Mouse (Mus musculus): ENCODE results near the gene Bicra. TPM values are rescaled to one million over a fixed set of nuclear protein-coding genes. Genes with fewer than 3 reads are reported as not detected.

Bicra gene
- polyA plus RNA-seq, 1 experiment from 2014 or later: 1.6 TPM

DNA sequence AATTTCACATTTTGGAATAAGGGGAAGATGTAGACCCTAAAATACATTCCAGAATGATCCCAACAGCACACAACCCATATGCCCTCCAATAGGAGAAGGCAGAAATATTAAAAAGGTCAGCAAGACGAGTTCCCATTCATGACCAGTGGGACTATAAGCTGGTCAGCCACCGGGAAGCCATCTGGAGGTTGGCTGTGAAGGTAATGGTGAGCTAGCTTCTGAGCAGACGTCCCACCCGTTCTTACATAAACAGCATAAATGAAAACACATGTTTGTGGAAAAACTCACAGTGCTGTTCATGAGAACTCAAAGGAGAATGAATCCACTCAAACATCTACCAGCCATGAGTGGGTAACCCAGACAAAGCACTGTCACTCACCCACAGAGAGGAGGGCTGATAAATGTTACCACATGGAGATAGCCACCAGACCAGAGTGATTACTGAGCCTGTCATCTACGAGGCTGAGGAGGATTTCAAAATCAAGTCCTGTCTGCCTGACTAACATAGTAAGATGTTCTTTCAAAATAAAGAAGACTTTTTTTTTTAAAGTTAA, 33.9 kb downstream of the Bicra start:
- peaks cover 7% of the 10 kb centered on the region; the same call in 1 of the 2 replicates for H3K4me1 ChIP-seq (replicated peaks; ENCODE audit: control insufficient read depth, insufficient read depth, low read length)
- WGBS: 72% methylated on average over 5 of the region's 5 CpGs
- no peak overlapping the region for H3K4me2 ChIP-seq (replicated peaks; ENCODE audit: low read depth)
- no peaks in the 10 kb centered on the region for H3K27me3 ChIP-seq (replicated peaks; ENCODE audit: control insufficient read depth, insufficient read depth, low read length)
- no peaks in the 10 kb centered on the region for H3K9me3 ChIP-seq (ENCODE audit: control insufficient read depth)
- ATAC-seq: no peak
- no peak overlapping the region for H3K9ac ChIP-seq (ENCODE audit: low read depth, low read length)
- no peak overlapping the region for H3K27ac ChIP-seq (ENCODE audit: low read depth, low read length)
- no peak overlapping the region for H3K4me3 ChIP-seq (ENCODE audit: low read depth, low read length)
- TF ChIP-seq CTCF (IDR thresholded peaks at IDR 0.05; ENCODE audit: low read depth): no peak
- no peaks in the 10 kb centered on the region; the same call in 1 of the 2 replicates for H3K36me3 ChIP-seq (ENCODE audit: control insufficient read depth, insufficient read depth)

DNA sequence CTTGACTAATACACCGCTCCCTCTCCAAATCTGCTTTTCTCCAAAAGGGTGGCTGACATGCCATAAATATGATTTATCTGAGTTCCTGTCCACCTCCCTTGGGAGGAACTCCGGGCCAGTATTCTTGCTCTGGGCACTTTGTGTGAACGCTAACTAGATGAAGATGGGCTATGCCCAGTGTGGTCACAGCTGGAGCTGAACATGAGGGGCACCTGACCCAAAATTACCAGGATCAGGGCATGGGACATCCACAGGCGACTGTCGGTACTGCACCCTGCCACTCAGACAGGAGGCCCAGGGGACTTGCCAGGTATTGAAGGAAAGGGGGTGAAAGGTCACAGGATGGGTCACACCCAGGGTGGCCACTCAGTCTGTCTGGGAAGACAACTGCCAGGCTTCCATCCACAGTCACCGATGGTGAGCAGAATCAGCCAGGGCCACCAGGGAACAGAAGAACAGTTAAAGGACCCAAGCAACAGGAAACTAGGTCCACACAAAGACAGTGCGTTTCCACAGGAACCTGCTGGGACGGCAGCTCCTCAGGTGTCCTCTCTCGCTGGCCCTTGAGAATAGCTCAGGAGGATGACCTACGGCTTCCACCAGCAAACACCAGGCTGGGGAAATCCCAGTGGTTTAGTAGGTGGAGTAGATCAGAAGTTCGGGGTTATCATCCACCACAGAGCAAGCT, 35.0 kb downstream of the Bicra start:
- TF ChIP-seq CTCF (IDR thresholded peaks at IDR 0.05; ENCODE audit: low read depth): peak; percentile 72
- 71% methylated on average over 11 of the region's 11 CpGs for WGBS
- Histone ChIP-seq H3K4me3 (ENCODE audit: low read depth, low read length) (no peak overlapping the region), H3K9ac (ENCODE audit: low read depth, low read length) (no peak overlapping the region), H3K27ac (ENCODE audit: low read depth, low read length) (no peak overlapping the region), H3K27me3 (replicated peaks; ENCODE audit: control insufficient read depth, insufficient read depth, low read length) (no peaks in the 10 kb centered on the region), H3K4me1 (replicated peaks; ENCODE audit: control insufficient read depth, insufficient read depth, low read length) (peaks cover 7% of the 10 kb centered on the region; the same call in 1 of the 2 replicates), H3K4me2 (replicated peaks; ENCODE audit: low read depth) (no peak overlapping the region), H3K36me3 (ENCODE audit: control insufficient read depth, insufficient read depth) (no peaks in the 10 kb centered on the region; the same call in 1 of the 2 replicates), H3K9me3 (ENCODE audit: control insufficient read depth) (no peaks in the 10 kb centered on the region)
- peak; percentile 42; the same call in 1 of the 2 replicates for ATAC-seq

DNA sequence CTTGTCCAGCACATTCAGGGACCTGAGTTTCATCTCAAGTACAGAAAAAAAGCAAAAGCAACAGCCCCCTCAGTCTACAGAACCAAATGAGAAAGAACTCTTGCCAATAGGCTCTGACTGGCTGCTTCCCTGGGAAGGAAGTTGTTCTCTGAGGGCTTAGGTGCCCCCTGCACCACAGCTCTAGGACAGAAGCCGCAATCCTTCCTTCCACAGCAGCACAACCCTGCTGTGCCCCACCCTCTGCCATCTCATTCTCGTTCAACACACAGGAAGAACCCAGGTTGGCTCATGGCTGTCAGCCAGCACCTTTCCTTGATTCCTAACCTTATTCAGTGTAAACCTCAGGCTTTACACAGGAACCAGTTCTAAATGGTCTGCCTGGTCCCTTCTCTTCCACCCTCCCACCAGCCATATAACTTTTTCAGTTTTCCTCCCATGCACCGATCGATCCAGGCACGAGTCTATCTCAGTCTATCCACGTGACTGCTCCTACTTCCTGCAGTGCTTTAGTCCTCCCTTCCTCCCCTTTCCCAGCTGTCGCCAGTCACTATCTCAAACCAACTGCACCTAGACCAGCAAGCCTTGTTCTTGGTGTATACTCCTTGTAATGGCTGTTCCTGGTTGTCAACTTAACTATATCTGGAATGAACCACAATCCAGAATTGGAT, 36.2 kb downstream of the Bicra start:
- Histone ChIP-seq H3K4me1 (replicated peaks; ENCODE audit: control insufficient read depth, insufficient read depth, low read length) (peaks cover 7% of the 10 kb centered on the region; the same call in 1 of the 2 replicates), H3K9me3 (ENCODE audit: control insufficient read depth) (no peaks in the 10 kb centered on the region), H3K9ac (ENCODE audit: low read depth, low read length) (no peak overlapping the region), H3K4me2 (replicated peaks; ENCODE audit: low read depth) (no peak overlapping the region; the same call in 1 of the 2 replicates), H3K27me3 (replicated peaks; ENCODE audit: control insufficient read depth, insufficient read depth, low read length) (no peaks in the 10 kb centered on the region), H3K4me3 (ENCODE audit: low read depth, low read length) (no peak overlapping the region), H3K36me3 (ENCODE audit: control insufficient read depth, insufficient read depth) (no peaks in the 10 kb centered on the region; the same call in 1 of the 2 replicates), H3K27ac (ENCODE audit: low read depth, low read length) (peak overlapping the region; percentile 51)
- 62% methylated on average over 7 of the region's 7 CpGs for WGBS
- ATAC-seq: peak; percentile 81
- TF ChIP-seq CTCF (IDR thresholded peaks at IDR 0.05; ENCODE audit: low read depth): no peak

DNA sequence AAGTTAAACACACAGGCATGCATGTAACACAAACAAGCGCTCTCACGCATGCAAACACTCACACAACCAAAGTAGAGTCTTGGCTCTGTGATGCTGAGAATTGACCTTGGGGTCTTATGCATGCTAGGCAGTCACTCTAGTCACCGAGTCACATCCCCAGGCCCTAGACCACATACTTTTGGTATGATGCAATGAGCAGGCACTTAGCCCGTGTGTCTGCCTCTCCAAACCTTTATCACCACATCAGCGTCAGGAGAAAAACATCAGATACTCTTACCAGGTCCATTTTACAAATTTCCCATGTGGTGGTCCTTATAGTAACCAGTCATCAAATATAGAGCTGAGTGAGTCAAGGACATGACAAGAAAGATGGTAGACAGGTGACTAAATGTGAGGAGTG, 37.1 kb downstream of the Bicra start:
- WGBS: 73% methylated on average over 5 of the region's 5 CpGs
- Histone ChIP-seq H3K9me3 (ENCODE audit: control insufficient read depth) (no peaks in the 10 kb centered on the region), H3K9ac (ENCODE audit: low read depth, low read length) (no peak overlapping the region), H3K4me1 (replicated peaks; ENCODE audit: control insufficient read depth, insufficient read depth, low read length) (peaks cover 7% of the 10 kb centered on the region; the same call in 1 of the 2 replicates), H3K4me3 (ENCODE audit: low read depth, low read length) (no peak overlapping the region), H3K36me3 (ENCODE audit: control insufficient read depth, insufficient read depth) (no peaks in the 10 kb centered on the region; the same call in 1 of the 2 replicates), H3K4me2 (replicated peaks; ENCODE audit: low read depth) (no peak overlapping the region), H3K27me3 (replicated peaks; ENCODE audit: control insufficient read depth, insufficient read depth, low read length) (no peaks in the 10 kb centered on the region), H3K27ac (ENCODE audit: low read depth, low read length) (no peak overlapping the region; the same call in 1 of the 2 replicates)
- no peak for TF ChIP-seq CTCF (IDR thresholded peaks at IDR 0.05; ENCODE audit: low read depth)
- no peak for ATAC-seq

DNA sequence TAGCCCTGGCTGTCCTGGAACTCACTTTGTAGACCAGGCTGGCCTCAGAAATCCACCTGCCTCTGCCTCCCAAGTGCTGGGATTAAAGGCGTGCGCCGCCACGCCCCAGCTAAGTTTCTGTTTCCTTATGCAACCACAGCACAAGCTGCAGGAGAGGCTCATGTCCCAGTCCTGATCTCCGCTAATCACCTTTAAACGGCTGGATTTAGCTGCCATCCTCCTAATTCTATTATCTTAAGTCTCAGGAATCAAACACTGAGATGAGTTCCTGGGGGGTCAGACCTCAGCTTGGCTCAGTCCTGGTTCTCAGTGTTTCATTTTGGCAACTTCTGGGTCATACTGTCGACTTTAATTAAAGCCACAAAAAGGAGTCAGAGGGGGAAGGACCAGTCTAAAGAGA, 38.1 kb downstream of the Bicra start:
- 90% methylated on average over 7 of the region's 7 CpGs for WGBS
- no peaks in the 10 kb centered on the region for H3K9me3 ChIP-seq (ENCODE audit: control insufficient read depth)
- TF ChIP-seq CTCF (IDR thresholded peaks at IDR 0.05; ENCODE audit: low read depth): no peak
- no peak overlapping the region for H3K4me3 ChIP-seq (ENCODE audit: low read depth, low read length)
- H3K27ac ChIP-seq (ENCODE audit: low read depth, low read length): no peak overlapping the region
- peaks cover 7% of the 10 kb centered on the region; the same call in 1 of the 2 replicates for H3K4me1 ChIP-seq (replicated peaks; ENCODE audit: control insufficient read depth, insufficient read depth, low read length)
- no peak overlapping the region for H3K9ac ChIP-seq (ENCODE audit: low read depth, low read length)
- no peaks in the 10 kb centered on the region; the same call in 1 of the 2 replicates for H3K36me3 ChIP-seq (ENCODE audit: control insufficient read depth, insufficient read depth)
- no peak for ATAC-seq
- no peak overlapping the region for H3K4me2 ChIP-seq (replicated peaks; ENCODE audit: low read depth)
- no peaks in the 10 kb centered on the region for H3K27me3 ChIP-seq (replicated peaks; ENCODE audit: control insufficient read depth, insufficient read depth, low read length)

DNA sequence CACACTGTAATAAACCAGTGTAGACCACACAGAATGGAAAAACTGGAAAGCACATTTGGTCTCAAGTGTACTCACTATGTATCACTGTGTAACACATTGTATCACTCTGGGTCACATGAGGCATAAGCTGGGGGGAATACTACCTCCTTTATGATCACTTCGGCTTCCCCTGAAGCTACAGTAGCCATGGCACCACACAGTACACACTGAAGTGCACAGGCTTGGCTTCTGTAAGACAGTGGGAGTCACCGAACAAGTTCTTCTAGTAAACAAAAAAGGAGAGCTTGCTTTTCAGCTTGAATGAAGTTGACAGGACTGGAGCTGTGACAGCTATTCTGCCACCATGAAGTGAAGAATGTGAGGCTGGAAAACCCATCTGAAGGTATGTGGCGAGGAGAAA, 42.7 kb downstream of the Bicra start:
- 80% methylated on average over 3 of the region's 3 CpGs for WGBS
- TF ChIP-seq CTCF (IDR thresholded peaks at IDR 0.05; ENCODE audit: low read depth): no peak
- H3K9ac ChIP-seq (ENCODE audit: low read depth, low read length): no peak overlapping the region
- no peak overlapping the region for H3K27ac ChIP-seq (ENCODE audit: low read depth, low read length)
- H3K36me3 ChIP-seq (ENCODE audit: control insufficient read depth, insufficient read depth): no peaks in the 10 kb centered on the region; the same call in 1 of the 2 replicates
- no peak overlapping the region for H3K4me3 ChIP-seq (ENCODE audit: low read depth, low read length)
- no peaks in the 10 kb centered on the region for H3K27me3 ChIP-seq (replicated peaks; ENCODE audit: control insufficient read depth, insufficient read depth, low read length)
- ATAC-seq: no peak
- H3K9me3 ChIP-seq (ENCODE audit: control insufficient read depth): no peaks in the 10 kb centered on the region
- H3K4me2 ChIP-seq (replicated peaks; ENCODE audit: low read depth): no peak overlapping the region
- no peaks in the 10 kb centered on the region for H3K4me1 ChIP-seq (replicated peaks; ENCODE audit: control insufficient read depth, insufficient read depth, low read length)
